Mouse (Mus musculus): ENCODE measurements at regions not wholly inside any gene's neighbourhood (a gene's known extent, or its start where the extent isn't known, plus 50 kb on each side); places are given as distances from the start of the nearest gene placed in this dataset.

DNA sequence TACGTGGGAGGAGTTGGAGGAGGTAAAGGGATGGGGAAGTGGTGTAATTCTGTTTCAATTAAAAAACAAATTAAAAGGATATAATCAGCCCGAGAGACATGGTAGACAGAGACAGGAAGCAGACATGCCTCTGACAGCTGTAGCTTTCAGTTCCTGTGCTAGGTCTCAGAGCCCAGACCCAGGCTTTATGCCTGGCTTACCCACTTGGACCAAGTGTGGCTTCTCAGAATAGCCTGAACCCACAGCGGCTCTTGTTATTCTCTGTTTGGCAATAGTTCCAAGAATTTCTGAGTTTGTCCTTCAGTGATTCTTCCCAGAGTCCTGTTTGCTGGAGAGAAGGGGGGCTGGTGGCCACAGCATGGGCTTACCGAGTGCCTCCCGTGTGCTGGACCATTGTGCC is 182.4 kb downstream of the Pten start:
- DNase-seq (ENCODE audit: low spot score in 2 of 2) = no peak

DNA sequence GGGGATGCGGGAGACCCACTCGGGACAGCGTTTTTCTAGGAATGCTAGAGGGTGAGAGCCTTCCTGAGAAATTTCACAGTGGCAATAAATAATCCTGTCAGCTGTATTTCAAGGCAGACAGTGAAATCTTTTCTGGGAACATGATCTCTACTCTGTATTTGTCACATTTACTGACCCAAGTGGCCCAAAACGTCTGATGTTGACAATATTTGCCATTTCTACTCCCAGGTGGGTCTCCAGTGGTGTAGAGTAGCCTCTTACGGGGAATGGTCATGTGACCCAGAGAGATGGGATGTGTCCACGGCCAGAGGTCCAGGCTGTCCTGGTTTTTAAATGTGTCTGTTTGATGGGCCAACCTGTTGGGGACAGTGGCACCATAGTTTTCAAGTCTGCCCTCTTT is 183.5 kb downstream of the Pten start:
- no peak for DNase-seq (ENCODE audit: low spot score in 2 of 2)

DNA sequence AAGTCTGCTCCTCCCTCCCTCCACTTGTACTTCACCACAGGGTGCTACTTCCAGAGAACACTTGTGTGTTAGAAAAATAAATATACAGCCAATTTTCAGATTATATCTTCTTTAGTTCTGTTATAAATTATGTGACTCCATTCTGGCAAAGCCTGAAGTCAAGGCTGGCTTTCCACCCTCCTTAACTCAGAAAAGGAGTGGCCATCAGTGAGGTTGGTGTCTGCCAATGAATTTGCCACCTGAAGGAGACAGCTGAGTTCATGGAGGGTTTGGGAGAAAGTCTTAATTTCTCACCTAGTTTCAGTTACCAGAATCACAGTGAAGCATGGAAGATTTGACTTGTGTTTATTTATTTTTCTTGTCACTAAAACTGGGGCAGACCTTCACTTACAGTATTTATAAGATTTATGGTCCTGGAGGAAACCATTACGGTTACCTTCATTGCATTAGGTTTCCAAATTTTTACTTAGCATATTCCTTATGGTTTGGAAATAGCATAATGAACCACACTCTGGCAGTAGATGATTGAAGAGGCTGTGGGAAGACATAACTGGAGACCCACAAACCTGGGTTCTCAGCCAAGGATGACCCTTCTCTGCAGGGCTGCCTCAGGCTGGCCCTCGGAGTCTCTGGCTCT is 186.4 kb downstream of the Pten start:
- no peak for DNase-seq (ENCODE audit: low spot score in 2 of 2)

DNA sequence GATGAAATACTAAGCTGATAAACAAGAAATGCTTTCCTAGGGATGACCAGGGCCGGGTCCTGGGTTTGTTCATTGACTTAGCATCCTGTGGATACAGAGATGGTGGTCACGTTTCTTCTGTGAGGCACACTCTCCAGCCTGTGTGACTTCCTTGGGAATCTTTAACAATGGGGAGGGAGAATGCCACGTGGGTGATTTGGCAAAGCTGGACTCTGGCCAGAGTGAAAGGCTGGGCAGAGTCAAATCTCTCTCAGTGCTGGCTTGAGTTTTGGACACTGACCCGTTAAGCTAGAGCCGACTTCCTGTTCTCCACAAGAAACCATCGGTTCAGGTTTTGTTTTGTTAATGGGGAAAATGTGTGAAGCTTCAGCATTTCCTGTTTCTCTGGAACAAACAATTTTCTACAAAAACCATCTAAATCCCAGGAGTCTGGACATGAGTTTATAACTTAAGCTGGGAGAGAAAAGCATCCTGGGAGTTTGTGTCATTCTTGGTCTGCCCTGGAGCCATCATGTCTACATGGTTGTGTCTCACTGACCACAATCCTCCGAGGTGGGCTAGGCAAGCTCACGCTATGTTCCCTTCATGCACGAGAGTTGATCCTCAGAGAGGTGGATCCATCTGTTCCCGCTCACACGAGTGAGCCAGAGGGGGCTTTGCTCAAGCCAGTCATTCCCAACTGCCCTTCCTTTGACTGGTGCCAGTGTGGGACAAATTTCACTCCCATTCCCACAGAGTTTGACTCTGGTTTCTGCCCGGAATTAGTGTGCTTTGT is 190.0 kb downstream of the Pten start:
- no peak for DNase-seq (ENCODE audit: low spot score in 2 of 2)

DNA sequence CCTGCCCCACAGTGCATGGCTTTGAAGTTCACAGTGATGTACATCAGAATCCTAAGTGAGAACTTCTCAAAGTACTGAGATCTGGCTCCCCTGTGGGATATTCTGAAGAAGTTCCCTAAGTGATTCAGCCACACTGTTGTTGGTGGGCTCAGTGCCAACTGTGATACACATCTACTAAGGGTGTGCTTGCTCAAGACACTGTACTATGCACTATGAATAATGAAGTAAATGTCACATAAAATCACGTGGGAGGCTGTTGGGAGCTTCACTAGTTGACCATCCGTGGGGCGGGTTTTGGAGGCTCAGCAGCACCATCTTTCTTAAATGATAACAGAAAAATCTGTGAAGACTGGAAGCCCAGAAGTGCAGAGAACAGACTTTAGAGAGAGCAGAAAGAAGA is 193.0 kb downstream of the Pten start:
- DNase-seq (ENCODE audit: low spot score in 2 of 2) = peak in 1 of 2 experiments; percentile 25

DNA sequence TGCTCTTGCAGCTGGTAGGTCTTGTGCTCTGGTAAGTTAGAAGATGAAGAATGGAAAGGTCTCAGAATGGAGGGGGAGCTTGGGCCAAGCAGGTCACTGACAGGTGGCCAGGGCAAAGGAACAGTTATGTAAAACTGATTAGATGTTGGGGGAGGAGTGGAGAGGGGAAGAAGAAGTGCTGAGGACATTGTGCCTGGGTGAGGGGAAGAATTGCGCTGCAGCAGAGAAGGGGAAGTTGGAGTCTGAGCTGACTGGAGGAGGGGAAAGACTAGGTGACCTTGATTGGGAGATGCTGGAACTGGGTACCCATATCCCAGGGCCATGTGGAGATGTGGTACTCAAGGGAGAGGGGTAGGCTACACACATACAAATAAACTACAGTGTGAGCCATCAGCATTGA is 193.5 kb downstream of the Pten start:
- no peak for DNase-seq (ENCODE audit: low spot score in 2 of 2)

DNA sequence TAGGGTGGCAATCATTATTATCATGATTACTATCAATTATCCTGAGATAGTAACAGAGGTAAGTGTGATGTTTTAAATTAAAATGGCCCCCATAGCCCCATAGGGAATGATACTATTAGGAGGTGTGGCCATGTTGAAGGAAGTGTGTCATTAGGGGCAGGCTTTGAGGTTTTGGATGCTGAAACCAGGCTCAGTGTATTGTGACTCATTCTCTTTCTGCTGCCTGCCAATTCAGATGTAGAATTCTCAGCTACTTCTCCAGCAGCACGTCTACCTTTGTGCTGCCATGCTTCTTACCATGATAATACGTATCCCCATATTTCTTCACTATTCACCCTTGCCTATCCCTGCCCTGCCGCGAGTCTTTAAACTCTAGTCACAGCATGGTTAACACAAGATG is 195.1 kb downstream of the Pten start:
- DNase-seq (ENCODE audit: low spot score in 2 of 2) = no peak

DNA sequence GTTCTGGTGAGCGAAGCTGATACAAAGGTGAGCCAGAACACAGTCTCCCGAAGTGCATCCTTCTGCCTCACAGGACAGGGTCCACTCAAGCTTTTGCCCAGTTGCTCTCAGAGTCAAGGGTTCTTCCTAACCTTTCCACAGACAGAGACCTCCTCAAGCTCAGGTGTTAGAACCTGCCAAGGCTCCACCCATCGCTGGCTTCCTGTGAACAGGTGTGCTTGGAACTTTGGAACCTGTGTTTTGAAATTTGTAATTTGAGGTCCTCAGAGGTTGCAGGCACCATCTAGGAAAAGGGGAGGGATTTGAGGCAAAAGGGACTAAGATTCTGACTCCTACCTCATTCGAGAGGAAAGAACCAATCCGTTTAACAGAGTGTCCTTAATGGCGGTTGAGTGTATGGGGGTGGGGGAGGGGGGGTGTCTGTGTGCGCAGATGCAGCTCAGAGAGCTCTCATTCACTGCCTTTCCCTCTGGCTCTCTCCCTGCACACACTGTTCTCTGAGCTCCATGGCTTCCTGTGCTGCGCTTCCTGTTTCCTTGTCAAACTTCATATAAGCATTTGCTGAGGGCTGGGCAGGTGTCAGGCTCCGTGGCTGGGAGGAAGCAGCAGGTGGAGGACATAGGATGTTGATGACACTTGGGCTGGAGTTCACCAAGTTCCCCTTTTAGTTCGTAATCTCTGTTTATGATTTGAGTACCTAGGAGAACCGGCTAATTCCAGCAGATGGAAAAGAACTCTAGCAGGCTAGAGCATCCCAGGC is 195.8 kb downstream of the Pten start:
- no peak for DNase-seq (ENCODE audit: low spot score in 2 of 2)

DNA sequence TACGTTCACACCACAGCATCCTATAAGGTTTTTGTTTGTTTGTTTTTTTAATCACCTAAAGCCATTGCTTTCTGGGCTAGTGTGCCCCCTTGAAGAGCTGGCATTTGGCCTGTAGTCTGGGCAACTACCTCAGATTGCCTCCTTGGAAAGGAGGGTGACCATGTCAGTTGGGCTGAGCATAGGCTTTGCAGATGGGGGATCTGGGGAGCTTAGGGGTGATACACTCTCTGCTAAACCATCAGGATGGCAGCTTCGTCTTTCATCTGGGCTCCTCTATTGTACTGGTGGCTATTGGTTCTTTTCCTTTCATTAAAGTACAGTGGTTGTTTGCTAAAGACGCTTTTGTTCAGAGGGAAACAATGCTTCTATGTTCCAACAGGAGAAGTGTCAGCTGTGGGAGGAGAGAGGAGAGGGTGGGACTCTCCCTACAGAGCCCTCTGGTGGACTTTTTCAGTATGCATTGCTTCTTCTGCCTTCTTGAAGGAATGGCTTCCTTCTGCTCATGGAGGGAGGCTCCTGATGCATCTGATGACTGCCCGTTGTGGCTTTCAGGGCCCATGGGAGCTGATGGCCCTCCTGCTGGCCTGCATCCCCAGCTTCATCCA is 196.8 kb downstream of the Pten start:
- DNase-seq (ENCODE audit: low spot score in 2 of 2) = peak in 1 of 2 experiments; percentile 22

DNA sequence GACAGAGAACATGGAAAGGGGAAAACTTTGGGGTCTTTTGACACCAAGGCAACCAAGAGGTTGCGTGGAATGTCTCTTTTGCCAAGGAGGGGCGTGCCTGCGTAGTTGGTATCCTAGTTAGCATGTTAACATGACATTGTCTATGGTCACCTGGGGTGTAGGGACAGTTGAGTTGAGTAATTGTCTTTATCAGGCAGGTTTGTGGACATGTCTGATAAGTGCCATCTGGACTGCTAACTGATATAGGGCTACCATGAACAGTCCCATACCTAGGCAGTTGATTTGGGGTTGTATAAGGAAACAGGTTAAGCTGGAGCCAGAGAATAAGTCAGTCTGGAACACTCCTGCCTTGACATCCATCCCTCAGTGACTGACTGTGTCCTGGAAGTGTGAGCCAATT is 197.6 kb downstream of the Pten start:
- no peak for DNase-seq (ENCODE audit: low spot score in 2 of 2)

DNA sequence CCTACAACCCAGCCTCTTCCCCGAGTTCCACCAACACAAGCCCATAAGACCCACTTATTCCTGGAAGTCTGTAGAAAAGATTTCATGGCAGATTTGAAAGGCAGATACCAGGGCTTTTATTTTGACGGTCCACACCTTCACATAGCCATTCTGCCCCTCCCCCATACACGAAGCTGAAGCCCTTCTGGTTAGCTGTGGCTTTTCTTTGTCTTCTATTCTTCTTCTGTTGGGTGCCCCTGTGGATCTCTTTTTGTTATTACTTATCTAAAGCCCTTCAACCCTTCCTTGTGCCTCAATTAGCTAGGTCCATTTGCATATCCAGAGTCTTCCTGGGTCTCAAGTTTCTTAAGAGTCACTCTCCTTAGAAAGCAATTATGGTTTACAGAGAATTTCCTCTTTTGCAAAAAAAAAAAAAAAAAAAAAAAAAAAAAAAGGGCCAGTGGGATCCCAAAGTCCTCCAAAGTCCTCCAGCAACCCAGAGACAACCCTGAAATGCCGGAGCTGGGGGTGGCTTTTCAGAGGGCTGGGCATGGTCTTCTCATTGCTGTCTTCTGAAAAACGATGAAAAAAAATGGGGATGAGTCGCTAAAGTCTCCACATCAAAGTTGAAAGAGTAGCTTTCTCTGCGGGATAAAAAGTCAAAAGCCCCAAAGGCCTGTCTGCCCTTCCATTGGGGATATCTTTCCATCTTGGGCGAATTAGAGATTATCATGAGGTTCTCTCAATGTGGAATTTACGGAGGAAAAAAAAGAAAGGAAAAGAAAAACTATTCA is 199.0 kb downstream of the Pten start:
- no peak for DNase-seq (ENCODE audit: low spot score in 2 of 2)

DNA sequence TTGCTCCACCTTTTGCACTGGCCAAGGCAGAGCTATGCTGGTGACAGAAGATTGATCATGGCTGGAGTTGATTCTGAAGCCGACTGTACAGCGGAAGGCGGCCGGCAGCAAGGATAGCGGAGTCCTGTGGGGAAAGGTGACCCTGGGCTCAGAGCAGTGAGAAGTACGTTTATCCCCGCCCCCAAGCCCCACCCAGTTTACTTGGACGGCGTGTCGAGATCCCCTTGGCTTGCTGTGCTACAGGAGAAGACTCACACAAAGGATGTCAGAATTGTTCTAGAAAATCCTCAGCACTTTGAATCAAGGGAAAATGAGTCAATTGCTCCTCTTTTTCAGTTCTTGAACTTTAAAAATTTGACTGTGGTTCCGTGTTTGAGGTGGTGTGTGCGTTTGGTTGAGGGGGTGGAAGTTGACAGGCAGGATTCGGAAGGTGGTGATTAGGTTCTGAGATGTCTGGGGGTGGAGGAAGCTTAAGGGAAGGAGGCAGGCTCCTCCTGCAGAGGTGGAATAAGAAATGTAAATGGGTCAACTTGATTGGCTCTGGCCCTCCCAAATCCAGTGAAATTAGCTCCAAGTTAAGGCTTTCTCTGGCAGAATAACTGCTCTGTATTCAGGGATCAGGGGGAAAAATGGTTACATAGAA is 199.7 kb downstream of the Pten start:
- peak in 1 of 2 experiments; percentile 26 for DNase-seq (ENCODE audit: low spot score in 2 of 2)

DNA sequence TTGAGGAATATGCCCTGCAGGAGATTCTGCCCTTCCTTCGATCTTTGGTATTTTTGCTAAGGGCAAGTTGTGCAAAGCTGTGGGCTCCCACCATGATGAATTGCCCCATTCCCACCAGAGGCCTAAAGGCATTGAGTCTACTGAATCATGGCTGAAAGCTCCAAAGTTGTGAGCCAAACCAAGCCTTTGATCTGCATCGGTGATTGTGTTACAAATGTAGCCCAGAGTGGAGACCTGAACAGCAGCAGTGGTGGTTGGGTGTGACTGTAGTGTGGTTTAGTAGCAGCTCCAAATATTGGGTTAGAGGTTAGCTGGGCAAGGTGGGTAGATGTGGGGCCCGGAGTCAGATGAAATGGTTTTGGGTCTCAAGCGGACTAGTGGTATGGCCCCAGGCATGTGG is 201.0 kb downstream of the Pten start:
- DNase-seq (ENCODE audit: low spot score in 2 of 2) = no peak

DNA sequence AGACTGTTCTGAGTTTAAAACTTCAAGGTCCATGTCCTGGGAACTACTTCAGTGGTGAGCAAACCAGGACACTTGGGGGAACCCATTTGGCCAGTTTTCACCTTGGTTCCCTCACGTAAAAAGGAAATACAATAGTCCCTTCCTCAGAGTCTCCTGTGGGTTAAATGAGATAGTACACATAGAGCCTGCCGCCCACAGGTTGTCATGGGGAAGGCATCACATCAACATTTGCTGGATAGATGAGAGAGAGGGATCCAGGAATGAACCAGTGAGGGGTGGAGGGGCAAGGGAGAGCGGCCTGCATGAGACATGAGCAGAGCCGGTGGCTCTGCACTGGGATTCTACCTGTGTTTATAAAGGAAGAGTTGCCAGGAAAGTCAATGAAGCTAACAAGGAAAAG is 201.5 kb downstream of the Pten start:
- no peak for DNase-seq (ENCODE audit: low spot score in 2 of 2)

DNA sequence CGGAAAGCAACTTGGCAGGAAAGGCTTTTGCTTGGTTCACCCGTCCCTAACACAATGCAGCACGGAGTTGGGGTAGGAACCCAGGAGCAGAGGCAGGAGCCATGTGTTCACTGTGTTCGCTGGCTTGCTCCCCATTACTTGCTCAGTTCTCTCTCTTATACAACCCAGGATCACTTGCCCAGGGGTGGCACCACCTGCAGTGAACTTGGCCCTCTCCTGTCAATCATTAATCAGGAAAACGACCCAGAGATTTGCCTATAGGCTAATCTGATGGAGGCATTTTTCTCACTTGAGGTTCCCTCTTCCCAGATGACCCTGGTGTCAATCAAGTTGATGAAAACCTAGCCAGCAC is 202.5 kb downstream of the Pten start:
- no peak for DNase-seq (ENCODE audit: low spot score in 2 of 2)

DNA sequence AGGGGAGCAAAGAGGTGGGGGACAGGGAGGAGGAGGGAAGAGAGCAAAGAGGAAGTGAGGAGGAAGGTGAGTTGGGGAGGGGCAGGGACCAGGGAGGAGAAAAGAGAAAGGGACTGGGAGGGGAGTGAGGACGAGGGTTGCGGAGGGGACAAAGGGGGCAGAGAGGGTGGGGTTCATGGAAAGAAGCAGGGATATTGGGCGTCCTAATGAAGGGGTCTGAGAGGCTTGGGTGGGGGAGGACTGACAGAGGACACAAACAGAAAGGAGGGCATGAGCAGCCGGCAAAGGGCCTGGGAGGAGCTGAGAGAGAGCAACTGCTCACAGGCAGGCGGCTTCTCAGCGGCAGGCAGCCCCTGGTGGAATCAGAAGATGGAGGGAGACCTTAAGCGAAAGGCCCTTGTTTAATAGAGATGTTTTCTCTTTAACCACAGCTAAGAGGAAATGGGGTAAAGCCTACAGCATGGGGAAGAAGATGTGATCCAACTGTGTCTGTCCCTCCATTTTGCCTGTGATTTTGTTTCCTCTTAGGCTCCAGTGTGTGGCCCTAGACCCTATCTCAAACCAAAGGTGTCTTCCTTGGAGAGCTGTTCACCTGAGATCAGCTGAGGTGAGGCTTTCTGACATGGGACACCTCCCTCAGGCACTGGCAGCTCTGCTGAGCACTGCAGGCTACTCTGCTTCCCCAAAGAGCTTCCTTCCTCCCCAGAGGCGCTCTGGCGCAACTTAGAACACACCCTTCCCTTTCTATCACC is 203.1 kb downstream of the Pten start:
- no peak for DNase-seq (ENCODE audit: low spot score in 2 of 2)

DNA sequence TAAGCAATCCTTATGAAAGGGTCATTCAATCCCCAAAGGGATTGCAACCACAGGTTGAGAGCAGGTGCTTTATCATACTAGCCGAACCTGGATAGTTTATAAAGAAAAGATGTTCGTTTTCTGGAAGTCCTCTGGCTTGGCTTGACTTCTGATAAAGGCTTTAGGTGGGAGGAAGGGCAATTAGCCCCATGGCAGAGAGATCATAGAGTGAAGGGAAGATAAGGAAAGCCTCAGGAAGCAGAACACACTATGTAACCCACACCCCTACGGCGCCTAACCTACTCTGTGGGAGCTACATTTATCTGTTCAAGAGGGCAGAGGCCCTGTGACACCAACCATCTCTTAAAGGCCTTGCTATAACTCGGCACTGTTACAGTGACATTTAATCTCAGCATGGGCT is 204.2 kb downstream of the Pten start:
- no peak for DNase-seq (ENCODE audit: low spot score in 2 of 2)

DNA sequence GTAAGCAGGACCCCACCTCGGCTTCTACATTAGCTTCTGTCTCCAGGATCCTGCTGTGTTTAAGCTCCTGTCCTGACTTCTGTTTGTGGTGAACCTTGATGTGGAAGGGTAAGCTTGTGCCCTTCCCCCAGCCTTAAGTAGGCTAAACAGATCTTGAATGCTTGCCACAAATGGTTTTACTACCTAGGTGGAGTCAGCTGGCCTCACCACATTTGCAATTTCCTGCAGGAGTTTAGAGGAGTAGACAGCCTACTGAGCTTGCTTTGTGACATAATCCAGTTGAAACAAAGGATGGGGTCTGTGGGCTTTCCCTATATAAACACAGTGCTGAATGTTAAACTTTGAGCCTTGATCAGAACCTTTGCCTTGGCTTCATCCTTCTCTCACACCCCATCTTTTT is 206.7 kb downstream of the Pten start:
- no peak for DNase-seq (ENCODE audit: low spot score in 2 of 2)

DNA sequence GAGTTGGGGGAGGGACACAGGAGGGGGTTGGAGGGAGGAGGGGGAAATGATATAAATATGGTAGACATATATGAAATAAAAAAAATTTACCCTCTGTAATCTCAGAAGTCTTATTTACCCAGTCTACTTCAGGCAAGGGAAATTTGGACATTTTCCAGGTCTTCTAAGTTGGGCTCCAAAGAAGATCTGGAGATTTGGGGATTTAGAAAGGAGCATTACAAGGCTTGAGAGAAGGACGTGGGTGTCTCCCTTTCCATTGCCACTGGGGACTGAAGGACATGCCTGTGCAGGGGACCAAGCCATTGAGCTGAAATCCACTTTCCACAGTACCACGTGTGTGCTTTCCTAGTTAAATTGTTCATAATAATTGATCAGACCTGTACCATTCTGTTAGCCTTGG is 208.2 kb downstream of the Pten start:
- DNase-seq (ENCODE audit: low spot score in 2 of 2) = no peak

DNA sequence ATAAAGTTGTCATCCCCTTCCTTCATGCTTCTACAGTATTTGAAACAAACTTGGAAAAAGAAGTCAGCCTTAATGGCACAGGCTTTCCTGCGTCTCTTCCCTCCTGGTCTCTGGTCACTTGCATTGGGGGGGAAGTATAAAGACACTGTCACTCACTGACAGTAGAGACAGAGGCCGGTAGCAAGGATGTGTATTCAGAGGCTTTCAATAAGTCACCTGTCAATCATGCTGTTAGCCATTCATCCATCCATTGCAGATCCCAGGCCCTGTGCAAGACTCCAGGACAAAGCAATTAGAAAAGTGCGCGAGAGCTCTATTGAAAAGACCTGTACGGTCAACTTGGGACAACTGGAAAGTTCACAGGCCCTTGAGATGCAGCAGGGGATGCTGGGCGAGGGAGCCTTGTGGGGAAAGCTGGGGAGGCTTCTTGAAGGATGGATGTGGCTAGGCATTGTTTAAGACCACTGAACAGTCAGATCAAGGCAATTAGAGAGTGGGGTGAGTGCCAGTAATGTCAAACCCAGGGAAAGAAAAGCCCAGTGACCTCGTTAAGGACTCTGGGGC is 212.0 kb downstream of the Pten start:
- no peak for DNase-seq (ENCODE audit: low spot score in 2 of 2)
